Mouse (Mus musculus): ENCODE measurements around the gene Gm3468. TPM values are rescaled to one million over a fixed set of nuclear protein-coding genes. Genes with fewer than 3 reads are reported as not detected.

The Gm3468 gene
- polyA plus RNA-seq (2012; rRNA removed): 0.10 TPM in 2 replicates

GRCm38 (mm10) chr14:6108272-6108925 is at the start of gene Gm3468:
Gene Gm3468 (minus strand): TSS chr14:6108665.

GRCm38 (mm10) chr14:6125707-6126106 is 17.2 kb upstream of the Gm3468 start, which contains the start of gene Gm3476:
Gene Gm3476 (minus strand): TSS chr14:6125807.

GRCm38 (mm10) chr14:6093842-6094241 is 14.6 kb downstream of the Gm3468 start, which contains the start of gene Gm8206:
Gene Gm8206 (minus strand): TSS chr14:6093942.

GRCm38 (mm10) chr14:6058167-6058566 is 50.3 kb downstream of the Gm3468 start, which contains the start of gene Gm6337:
Gene Gm6337 (minus strand): TSS chr14:6058267.

Other genes starting within 250 kb of the Gm3468 start
- not detected in 2 replicates for gene Gm8237, start 228.3 kb downstream of the Gm3468 start, polyA plus RNA-seq (2012; rRNA removed)
- 0.02 TPM in 2 replicates for gene Gm3248, start 146.9 kb downstream of the Gm3468 start, polyA plus RNA-seq (2012; rRNA removed)
- gene Gm3453, start 129.5 kb downstream of the Gm3468 start, polyA plus RNA-seq (2012; rRNA removed): not detected in 2 replicates
- gene Gm6337, start 50.4 kb downstream of the Gm3468 start, polyA plus RNA-seq (2012; rRNA removed): not detected in 2 replicates
- gene Gm8206, start 14.7 kb downstream of the Gm3468 start, polyA plus RNA-seq (2012; rRNA removed): 0.02 and 0.04 TPM in 2 replicates
- gene Gm3476, start 17.1 kb upstream of the Gm3468 start, polyA plus RNA-seq (2012; rRNA removed): not detected in 2 replicates
- gene Gm21560, start 110.6 kb upstream of the Gm3468 start, polyA plus RNA-seq (2012; rRNA removed): not detected in 2 replicates
- gene Gm3411, start 178.6 kb upstream of the Gm3468 start, polyA plus RNA-seq (2012; rRNA removed): 0.01 TPM in 1 of 2 replicates, not detected in the other
- not detected in 2 replicates for gene Gm21103, start 196.2 kb upstream of the Gm3468 start, polyA plus RNA-seq (2012; rRNA removed)
- not detected in 2 replicates for gene Gm3618, start 235.0 kb upstream of the Gm3468 start, polyA plus RNA-seq (2012; rRNA removed)